Mouse (Mus musculus) midbrain, embryonic 16.5 days (tissue): ENCODE data around the gene Ddah1. TPM values are rescaled to one million over a fixed set of nuclear protein-coding genes. Genes with fewer than 3 reads are reported as not detected.

Experiments used
- ATAC-seq: fragments of 200-750 bp; cut with Nextera tagmentation; 2 replicates; pipeline ENCODE4 v1.8.0; 2017; ENCODE audit warnings: moderate TSS enrichment
- H3K27ac ChIP-seq: fragments of 300-500 bp; sonication (generic); 2 replicates; pipeline ENCODE4 v1.5.1; 2014; ENCODE audit warnings: mild to moderate bottlenecking, low read length, mixed read lengths
- H3K27me3 ChIP-seq: fragments of 300-500 bp; sonication (generic); 2 replicates; pipeline ENCODE4 v1.6.1; 2014; ENCODE audit warnings: low read depth, low read length, mixed read lengths; ENCODE audit not compliant: control insufficient read depth, insufficient read depth
- H3K36me3 ChIP-seq: fragments of 300-500 bp; sonication (generic); 2 replicates; pipeline ENCODE4 v1.6.1; 2014; ENCODE audit warnings: mild to moderate bottlenecking, low read length, moderate library complexity, mixed read lengths; ENCODE audit not compliant: control insufficient read depth, insufficient read depth
- H3K4me1 ChIP-seq: fragments of 300-500 bp; sonication (generic); 2 replicates; pipeline ENCODE4 v1.6.1; 2014; ENCODE audit warnings: mild to moderate bottlenecking, low read length, mixed read lengths; ENCODE audit not compliant: control insufficient read depth, insufficient read depth
- H3K4me2 ChIP-seq: fragments of 300-500 bp; sonication (generic); 2 replicates; pipeline ENCODE4 v1.6.1; 2014; ENCODE audit warnings: mild to moderate bottlenecking, low read length, mixed read lengths
- H3K4me3 ChIP-seq: fragments of 300-500 bp; sonication (generic); 2 replicates; pipeline ENCODE4 v1.5.1; 2014; ENCODE audit warnings: low read depth, mild to moderate bottlenecking, low read length, moderate library complexity, mixed read lengths
- H3K9ac ChIP-seq: fragments of 300-500 bp; sonication (generic); 2 replicates; pipeline ENCODE4 v1.6.1; 2014; ENCODE audit warnings: low read depth, low read length, mixed read lengths
- H3K9me3 ChIP-seq: fragments of 300-500 bp; sonication (generic); replicated peaks from 2 replicates; pipeline ENCODE4 v1.6.1; 2014; ENCODE audit warnings: mild to moderate bottlenecking, low read length, mixed read lengths; ENCODE audit not compliant: control insufficient read depth, poor library complexity, severe bottlenecking
- WGBS: fragments of 180-500 bp; shearing (Covaris S2); extraction: QIAGEN DNeasy Blood & Tissue Kit; methylation state at CpG from one replicate; pipeline ENCODE4 v1.1.7; 2014; 5-methylcytosine and 5-hydroxymethylcytosine counted together
- polyA plus RNA-seq: library from polyadenylated mRNA; unstranded; fragments of >200 nt; fragmentation: Nextera tagmentation; extraction: Ambion mirVana; gene quantifications from 2 replicates; pipeline ENCODE4 v1.2.1, GENCODE M21; 2015

The Ddah1 gene
- polyA plus RNA-seq, 1 experiment from 2014 or later = 166 TPM

DNA sequence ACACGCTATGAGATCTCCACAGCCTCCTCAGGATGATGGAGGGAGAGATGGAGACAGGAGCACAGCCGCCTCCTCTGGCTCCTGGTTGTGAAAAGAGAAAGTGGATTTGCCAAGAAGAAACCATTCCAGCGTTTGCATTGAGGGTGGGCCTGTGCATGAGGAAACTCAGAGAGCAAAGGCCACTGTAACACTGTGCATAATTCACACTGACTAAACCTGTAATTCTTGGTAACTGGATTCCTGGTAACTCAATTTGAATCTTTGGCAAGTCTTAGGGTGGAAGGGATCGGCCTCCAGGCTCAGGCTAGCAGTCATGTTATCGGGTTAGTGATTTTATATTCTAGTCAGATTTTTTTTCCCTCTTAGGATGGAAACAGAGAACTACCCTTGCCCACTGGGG lies 17.4 kb downstream of the Ddah1 start:
- no peak for ATAC-seq
- H3K4me2 ChIP-seq = no peak overlapping the region
- no peak overlapping the region for H3K27ac ChIP-seq
- no peak overlapping the region for H3K9ac ChIP-seq
- no peak overlapping the region for H3K4me3 ChIP-seq
- WGBS = 83% methylated on average over 5 of the region's 5 CpGs
- H3K9me3 ChIP-seq = no peaks in the 10 kb centered on the region
- no peaks in the 10 kb centered on the region for H3K27me3 ChIP-seq
- H3K4me1 ChIP-seq = no peaks in the 10 kb centered on the region
- H3K36me3 ChIP-seq = no peaks in the 10 kb centered on the region

DNA sequence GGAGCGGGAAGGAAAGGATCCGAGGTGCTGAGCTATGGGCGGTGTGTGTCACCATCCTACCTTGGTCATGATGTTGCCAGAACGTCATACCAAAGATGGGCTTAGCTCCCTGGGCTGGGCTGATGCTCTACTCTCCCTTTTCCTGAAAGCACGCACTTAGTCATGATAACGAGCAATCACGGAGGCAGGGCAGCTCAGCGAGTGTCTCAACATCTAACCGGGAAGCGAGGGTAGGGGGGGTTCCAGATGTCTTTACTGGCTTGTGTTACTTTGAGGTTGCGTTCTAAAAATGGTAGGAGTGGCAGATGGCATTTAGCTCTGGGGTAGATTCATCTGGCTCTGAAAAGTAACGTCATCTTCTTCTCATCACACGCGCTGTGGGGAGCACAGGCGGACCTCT lies 18.5 kb downstream of the Ddah1 start:
- H3K4me2 ChIP-seq = no peak overlapping the region
- no peak overlapping the region for H3K9ac ChIP-seq
- no peak overlapping the region for H3K4me3 ChIP-seq
- H3K27ac ChIP-seq = no peak overlapping the region
- H3K36me3 ChIP-seq = no peaks in the 10 kb centered on the region
- no peaks in the 10 kb centered on the region for H3K9me3 ChIP-seq
- ATAC-seq = no peak
- no peaks in the 10 kb centered on the region for H3K4me1 ChIP-seq
- WGBS = 92% methylated on average over 15 of the region's 15 CpGs
- H3K27me3 ChIP-seq = no peaks in the 10 kb centered on the region

DNA sequence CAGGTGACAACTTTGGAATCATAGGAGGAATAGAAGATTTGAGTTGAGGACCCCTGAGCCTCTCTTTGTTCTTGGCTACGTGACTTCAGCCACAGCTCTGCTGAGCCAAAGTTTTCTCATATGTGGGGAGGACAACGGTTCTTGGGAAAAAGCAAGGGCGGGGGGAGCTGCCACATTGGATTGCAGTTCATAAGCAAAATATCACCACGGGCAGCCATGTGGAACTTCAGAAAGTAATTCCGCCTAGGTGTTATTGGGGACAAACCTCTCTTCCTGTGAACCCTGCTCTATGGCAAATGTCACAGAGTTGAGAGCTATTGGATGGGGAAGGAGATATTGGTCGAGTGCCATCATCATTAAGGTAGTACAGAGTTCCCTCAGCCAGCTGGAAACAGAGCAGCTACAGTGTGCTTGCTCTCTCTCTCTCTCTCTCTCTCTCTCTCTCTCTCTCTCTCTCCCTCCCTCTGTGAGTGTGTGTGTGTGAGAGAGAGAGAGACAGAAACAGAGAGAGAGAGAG lies 20.0 kb downstream of the Ddah1 start:
- no peaks in the 10 kb centered on the region for H3K36me3 ChIP-seq
- no peak overlapping the region for H3K27ac ChIP-seq
- H3K27me3 ChIP-seq = no peaks in the 10 kb centered on the region
- no peaks in the 10 kb centered on the region for H3K4me1 ChIP-seq
- ATAC-seq = no peak
- H3K9me3 ChIP-seq = no peaks in the 10 kb centered on the region
- H3K4me2 ChIP-seq = no peak overlapping the region
- H3K9ac ChIP-seq = no peak overlapping the region
- WGBS = 81% methylated on average over 6 of the region's 6 CpGs
- H3K4me3 ChIP-seq = no peak overlapping the region

DNA sequence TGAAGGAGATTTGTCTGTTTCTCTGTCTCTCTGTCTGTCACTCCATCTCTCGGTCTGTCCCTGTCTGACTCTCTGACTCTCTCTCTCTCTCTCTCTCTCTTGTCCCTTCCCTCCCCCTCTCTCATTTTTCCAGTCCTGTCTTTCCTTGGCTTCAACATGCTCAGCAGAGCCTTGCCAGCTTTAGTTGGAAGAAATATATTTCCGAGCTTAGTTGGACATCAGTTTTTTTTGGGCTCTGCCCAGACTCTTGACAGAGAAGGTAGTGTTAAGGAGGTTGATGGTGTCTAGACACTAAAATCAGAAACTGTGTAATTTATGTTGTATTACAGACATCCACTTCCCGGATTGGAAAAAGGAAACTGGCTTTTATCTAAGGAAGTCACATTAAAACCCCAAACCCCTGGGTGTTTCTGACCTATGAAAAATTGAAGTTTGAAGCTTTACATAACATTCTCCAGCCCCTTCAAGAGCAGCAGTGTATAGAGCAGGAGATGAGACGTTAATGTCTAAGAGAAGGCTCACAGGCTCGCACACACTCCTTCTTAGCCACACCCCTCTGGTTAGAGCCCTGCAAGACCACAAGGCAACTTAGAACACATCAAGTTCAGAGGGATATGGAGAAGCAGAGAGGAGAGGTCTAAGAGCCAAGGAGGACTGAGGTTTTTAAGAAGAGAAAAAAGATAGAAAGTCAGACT lies 21.0 kb downstream of the Ddah1 start:
- ATAC-seq = no peak
- Histone ChIP-seq H3K4me2 (no peak overlapping the region), H3K4me3 (no peak overlapping the region), H3K9me3 (no peaks in the 10 kb centered on the region), H3K9ac (no peak overlapping the region), H3K36me3 (no peaks in the 10 kb centered on the region), H3K27ac (no peak overlapping the region), H3K4me1 (no peaks in the 10 kb centered on the region), H3K27me3 (no peaks in the 10 kb centered on the region)
- WGBS = 63% methylated on average over 5 of the region's 5 CpGs

DNA sequence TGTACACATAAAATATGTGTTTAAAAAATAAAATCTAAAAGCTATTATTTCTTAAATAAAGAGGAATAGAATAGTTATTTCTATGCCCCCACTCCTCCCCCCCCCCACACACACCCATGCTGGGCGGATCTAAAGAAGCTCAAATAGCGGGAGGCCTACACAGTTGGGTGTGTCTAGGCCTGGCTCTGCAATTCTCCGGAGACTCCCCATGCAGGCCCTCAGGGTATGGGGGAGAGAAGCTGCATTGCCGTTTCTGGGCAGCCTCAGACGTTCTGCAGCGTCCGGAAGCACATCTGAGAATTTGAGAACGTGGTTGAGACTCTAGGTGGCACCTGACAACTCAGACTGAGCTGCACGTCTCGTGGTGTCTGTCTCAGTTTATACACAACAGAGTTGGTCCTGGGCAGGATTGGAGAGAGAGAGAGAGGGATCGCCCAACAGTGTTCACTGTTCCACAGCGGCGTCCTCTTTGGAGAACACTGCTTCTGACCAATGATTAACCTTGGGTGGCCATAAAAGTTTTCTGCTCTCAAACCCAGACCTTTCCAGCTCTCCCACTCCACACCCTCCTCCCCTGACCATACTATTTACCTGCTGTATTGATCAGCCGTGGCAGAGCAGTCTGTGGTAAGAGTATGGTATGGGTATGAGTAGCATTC lies 22.4 kb downstream of the Ddah1 start:
- no peak overlapping the region for H3K4me3 ChIP-seq
- ATAC-seq = no peak
- 76% methylated on average over 14 of the region's 14 CpGs for WGBS
- H3K9me3 ChIP-seq = no peaks in the 10 kb centered on the region
- H3K27ac ChIP-seq = no peak overlapping the region
- no peaks in the 10 kb centered on the region for H3K36me3 ChIP-seq
- H3K4me2 ChIP-seq = no peak overlapping the region
- H3K4me1 ChIP-seq = no peaks in the 10 kb centered on the region
- H3K9ac ChIP-seq = no peak overlapping the region
- H3K27me3 ChIP-seq = no peaks in the 10 kb centered on the region

DNA sequence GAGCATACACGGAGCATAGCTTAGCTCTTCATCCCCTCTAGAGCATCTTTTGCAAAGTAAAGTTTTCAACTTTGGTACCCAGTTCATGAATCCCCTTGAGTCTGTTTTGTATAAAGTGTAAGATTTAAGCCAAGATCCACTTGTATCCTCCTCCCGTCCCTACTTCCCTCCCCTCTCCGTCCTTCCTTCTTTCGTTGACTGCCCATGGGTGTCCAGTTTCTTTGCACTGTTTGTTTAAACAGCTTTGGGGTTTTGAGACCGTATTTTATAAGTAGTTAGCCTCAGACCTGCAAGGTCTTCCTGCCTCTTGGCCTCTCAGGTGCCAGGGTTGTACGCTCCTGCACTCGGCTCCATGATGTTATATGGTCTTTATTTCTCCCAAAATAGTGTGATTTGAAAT lies 26.8 kb downstream of the Ddah1 start:
- H3K9ac ChIP-seq = no peak overlapping the region
- H3K4me1 ChIP-seq = no peaks in the 10 kb centered on the region
- no peak overlapping the region for H3K27ac ChIP-seq
- no peaks in the 10 kb centered on the region for H3K27me3 ChIP-seq
- no peaks in the 10 kb centered on the region for H3K36me3 ChIP-seq
- no peaks in the 10 kb centered on the region for H3K9me3 ChIP-seq
- 78% methylated on average over 7 of the region's 7 CpGs for WGBS
- H3K4me3 ChIP-seq = no peak overlapping the region
- H3K4me2 ChIP-seq = no peak overlapping the region
- ATAC-seq = no peak

DNA sequence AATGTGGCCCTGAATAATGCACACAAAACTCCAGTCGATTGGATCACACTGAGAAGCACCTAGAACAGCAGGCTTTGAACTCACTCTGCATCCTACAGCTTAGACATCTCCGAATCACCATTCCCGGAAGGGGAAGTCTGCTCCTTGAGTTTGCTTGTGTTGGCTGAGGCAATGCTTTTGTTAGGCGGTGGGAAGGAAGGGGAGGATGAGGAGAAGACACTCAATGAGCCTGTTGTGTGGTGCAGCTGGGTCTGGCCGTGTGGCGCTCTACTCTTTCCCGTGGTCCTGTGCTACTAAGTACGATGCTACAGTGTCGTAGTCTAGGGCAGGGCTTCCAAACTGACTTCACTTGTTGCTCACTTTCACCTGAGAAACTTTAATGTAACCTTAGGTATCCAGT lies 28.8 kb downstream of the Ddah1 start:
- Histone ChIP-seq H3K36me3 (no peaks in the 10 kb centered on the region), H3K4me1 (no peaks in the 10 kb centered on the region), H3K9me3 (no peaks in the 10 kb centered on the region), H3K27ac (no peak overlapping the region), H3K9ac (no peak overlapping the region), H3K4me3 (no peak overlapping the region), H3K4me2 (no peak overlapping the region), H3K27me3 (no peaks in the 10 kb centered on the region)
- 83% methylated on average over 9 of the region's 9 CpGs for WGBS
- ATAC-seq = no peak

DNA sequence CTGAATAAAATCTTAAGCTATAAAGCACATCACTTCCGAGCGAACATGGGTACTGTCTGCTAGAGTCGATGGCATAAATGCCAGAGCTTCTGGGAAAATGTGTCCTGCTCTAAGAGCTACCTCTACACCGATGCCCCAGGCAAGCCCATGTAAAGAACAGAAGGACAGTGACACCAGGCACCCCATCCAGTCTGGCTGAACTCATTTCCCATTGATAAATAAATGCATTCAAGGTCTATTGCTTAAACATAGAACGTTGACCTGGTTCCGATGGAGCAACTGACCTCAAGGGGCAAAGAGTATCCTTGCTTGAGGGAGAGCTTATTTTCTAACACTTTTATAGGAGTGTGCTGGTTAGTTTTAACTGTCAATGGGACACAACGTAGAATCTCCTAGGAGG lies 30.6 kb downstream of the Ddah1 start:
- Histone ChIP-seq H3K4me1 (no peaks in the 10 kb centered on the region), H3K9ac (no peak overlapping the region), H3K4me3 (no peak overlapping the region), H3K36me3 (no peaks in the 10 kb centered on the region), H3K4me2 (no peak overlapping the region), H3K27ac (no peak overlapping the region), H3K9me3 (no peaks in the 10 kb centered on the region), H3K27me3 (no peaks in the 10 kb centered on the region)
- no peak for ATAC-seq
- WGBS = 96% methylated on average over 7 of the region's 7 CpGs

DNA sequence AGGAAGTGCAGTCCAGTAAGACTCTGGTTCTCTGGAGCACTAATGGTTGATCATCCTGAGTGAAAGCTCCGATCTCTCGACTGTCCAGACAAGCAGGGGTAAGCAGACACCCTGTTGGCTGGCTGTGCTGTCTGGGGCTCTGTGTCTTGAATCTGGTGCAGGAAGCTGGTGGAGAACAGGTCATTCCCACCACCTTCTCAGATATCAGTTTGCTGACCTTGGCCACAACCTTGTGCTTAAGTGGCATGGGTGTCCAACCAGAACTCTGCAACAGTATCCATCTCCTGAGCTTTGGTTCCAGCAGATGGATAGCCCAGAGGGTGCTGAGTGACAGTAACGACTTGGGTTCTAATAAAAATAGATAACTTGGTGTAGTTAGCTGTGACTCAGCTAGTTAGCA lies 31.8 kb downstream of the Ddah1 start:
- H3K27ac ChIP-seq = no peak overlapping the region
- WGBS = 89% methylated on average over 3 of the region's 3 CpGs
- no peak overlapping the region for H3K4me3 ChIP-seq
- no peak for ATAC-seq
- no peaks in the 10 kb centered on the region for H3K9me3 ChIP-seq
- H3K4me2 ChIP-seq = no peak overlapping the region
- H3K27me3 ChIP-seq = no peaks in the 10 kb centered on the region
- no peaks in the 10 kb centered on the region for H3K4me1 ChIP-seq
- H3K36me3 ChIP-seq = no peaks in the 10 kb centered on the region
- H3K9ac ChIP-seq = no peak overlapping the region
